Mouse (Mus musculus) gastrocnemius, postnatal 10 days (tissue): ENCODE results near the gene Nup155. TPM values are rescaled to one million over a fixed set of nuclear protein-coding genes. Genes with fewer than 3 reads are reported as not detected.

Experiments
- DNase-seq: peaks from one replicate; pipeline ENCODE4 v3.0.0; 2021; ENCODE audit warnings: mixed read lengths
- total RNA-seq, 2 experiments: library from RNA; stranded (reverse); gene quantifications; 2 replicates each; pipeline ENCODE4 v1.2.3; 2021

Nup155 gene
- total RNA-seq, 2 experiments from 2014 or later = 10.8 to 15.0 TPM

DNA sequence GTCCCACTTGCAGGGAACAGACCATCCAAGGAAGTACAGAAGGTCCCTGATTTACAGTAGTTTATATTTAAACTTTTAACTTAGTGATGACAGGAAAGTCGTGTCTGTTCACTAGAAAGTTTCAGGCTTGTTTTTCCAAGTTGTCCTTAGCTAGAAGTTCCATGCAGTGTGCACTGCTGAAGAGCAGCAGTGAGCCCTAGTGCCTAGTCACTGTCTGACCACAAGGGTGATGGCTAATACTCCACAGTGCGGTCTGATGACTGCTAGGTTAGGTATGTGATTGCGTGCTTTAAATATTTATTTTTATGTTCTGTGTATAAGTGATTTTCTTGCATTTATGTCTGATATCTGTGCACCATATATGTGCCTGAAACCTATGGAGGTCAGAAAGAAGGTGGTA is 81.4 kb downstream of the Nup155 start:
- no peak for DNase-seq

DNA sequence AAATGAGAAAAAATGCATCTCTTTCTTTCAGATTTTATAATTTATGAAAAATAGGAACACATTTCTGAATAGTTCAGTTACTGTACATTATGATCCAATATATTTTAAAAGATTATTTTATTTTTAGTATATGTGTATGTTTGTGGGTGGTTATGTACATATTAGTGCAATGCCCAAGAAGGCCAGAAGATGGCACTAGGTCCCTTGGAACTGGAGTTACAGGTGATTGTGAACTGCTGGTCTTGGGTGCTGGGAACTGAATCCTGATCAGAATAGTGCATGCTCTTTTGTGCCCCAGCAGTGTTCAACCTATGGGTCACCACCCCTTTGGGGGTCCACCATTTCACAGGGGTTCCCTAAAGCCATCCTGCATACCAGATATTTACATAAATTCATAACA is 91.2 kb downstream of the Nup155 start:
- DNase-seq = no peak

DNA sequence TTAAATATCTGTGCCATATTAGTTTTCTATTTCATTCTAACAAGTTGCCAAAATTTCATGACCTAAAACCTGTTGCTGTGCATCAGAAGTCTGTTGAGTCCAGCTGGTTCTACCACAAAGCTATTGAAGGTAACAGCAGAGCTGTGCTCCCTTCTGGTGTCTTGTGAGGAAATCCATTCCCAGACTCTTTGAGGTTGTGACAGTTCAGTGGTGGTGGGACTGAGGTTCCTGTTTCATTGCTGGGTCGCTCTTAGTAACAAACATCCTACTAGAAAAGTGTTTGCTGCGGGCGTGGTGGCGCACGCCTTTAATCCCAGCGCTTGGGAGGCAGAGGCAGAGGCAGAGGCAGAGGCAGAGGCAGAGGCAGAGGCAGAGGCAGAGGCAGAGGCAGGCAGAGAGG is 99.3 kb downstream of the Nup155 start:
- no peak for DNase-seq

Other genes with a start within 250 kb of the Nup155 start
- 10 to 100 TPM; 24.6 to 26.3 TPM for gene Wdr70, start 10.1 kb upstream of the Nup155 start, total RNA-seq
- gene Cplane1, start 59.8 kb downstream of the Nup155 start, total RNA-seq = 1 to 10 TPM; 5.4 to 9.4 TPM